Mouse (Mus musculus) frontal cortex, postnatal 14 days (tissue): ENCODE results near the gene Tmem43.

ENCODE experiments used
- DNase-seq, 2 experiments: peaks; one replicate each; pipeline ENCODE4 v3.0.0; 2022; ENCODE audit warnings: low spot score in 2 of 2

The Tmem43 gene

GRCm38 (mm10) chr6:91533771-91534170, 60.3 kb downstream of the Tmem43 start:
- no peak for DNase-seq

DNA sequence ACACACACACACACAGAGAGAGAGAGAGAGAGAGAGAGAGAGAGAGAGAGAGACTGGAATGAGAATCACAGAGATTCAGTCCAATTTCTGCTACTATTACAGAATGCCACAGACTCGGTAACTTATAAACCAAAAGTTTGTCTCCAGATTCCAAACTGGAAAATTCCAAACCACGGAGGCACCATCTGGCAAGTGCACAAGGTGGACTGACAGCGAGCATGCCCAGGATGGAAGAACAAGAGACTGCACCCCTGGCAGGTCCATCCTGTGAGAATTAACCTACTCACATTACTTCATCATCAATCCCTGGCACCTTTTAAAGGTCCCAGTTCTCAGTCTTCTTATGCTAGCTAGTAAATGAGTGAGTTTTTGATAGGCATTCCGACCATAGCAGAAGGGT, 60.8 kb downstream of the Tmem43 start:
- no peak for DNase-seq

GRCm38 (mm10) chr6:91535231-91535630, 61.7 kb downstream of the Tmem43 start:
- no peak for DNase-seq

GRCm38 (mm10) chr6:91536047-91536765, 62.7 kb downstream of the Tmem43 start:
- DNase-seq: no peak
